Mouse (Mus musculus) layer of hippocampus, postnatal 14 days (tissue): ENCODE data around the gene Mtmr11. TPM values are rescaled to one million over a fixed set of nuclear protein-coding genes. Genes with fewer than 3 reads are reported as not detected.
"Not testable (repeated sequence)": the region's sequence is repeated elsewhere in the genome, so short reads cannot be mapped to it uniquely, and the experiment has no call there.

Experiments used
- DNase-seq, 2 experiments: peaks; one replicate each; pipeline ENCODE4 v3.0.0; 2021 to 2022; ENCODE audit warnings: low spot score in 2 of 2, mixed read lengths in 1 of 2
- microRNA-seq, 2 experiments: library from miRNA; unstranded; fragments of <30 nt; microRNA quantifications; one replicate each; pipeline ENCODE4 v1.2.0; 2021
- total RNA-seq, 2 experiments: library from RNA; stranded (reverse); gene quantifications; 2 replicates each; pipeline ENCODE4 v1.2.3; 2021

Gene Mtmr11
- total RNA-seq, 2 experiments from 2014 or later: 5.8 to 7.8 TPM

DNA sequence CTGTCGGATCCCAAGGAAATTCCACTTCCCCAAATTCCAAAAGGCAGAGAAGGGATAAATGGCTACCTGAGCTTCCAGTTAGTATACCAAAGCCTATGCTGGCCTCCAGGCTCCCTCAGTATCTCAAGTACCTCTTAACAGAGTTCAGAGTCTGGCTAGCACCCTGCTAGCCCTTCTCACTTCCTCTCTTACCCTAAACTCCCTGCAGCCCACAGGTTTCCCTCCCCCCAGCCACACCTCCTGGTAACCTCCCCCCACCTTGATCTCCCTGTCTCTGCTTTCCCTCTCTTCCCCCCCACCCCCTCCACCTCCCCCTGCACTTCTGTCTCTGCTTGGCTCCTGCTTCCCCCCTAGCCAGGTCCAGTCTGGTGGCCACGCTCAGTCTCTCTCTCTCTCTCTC lies 37.9 kb downstream of the Mtmr11 start:
- DNase-seq: no peak

DNA sequence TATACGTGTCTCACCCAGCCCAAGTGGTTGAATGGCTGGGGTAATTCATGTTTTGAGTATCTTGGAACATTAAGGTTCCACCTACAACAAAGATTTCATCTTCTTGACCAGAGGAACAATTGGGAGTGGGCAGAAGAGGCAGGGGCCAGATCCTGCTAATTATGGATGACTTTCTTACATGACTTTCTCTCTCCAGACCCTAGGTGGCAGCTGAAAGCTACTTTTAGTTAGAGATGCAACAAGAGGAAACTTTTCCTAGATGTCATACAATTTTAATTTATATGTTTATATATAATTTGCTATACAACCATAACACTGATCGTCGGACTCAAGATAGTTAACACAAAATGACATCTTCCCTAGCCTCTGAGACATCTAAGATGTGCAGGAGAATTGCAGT lies 46.0 kb downstream of the Mtmr11 start:
- DNase-seq: no peak

DNA sequence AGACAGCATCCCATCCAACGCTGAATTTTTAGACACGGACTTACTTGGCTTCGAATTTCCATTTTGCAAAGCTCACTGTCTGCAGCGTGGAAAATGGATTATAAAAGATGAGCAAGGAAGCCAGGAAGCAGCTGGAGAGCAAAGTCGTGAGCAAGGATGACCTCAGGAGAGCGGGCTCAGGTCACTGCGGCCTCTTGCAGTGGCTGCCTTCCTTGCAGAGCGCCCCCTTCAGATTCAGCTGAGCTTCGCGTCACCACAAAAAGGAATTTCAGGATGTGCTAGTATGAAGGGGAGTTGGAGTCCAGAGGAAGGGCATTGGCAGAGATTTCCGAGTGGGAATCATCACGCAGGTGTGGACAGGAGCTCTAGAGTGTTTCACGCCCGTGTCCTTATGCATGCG lies 47.4 kb downstream of the Mtmr11 start:
- DNase-seq: no peak

GRCm38 (mm10) chr3:96219191-96219641 lies 57.4 kb downstream of the Mtmr11 start:
- DNase-seq: no peak

- peak; percentile 86 to 91 for DNase-seq
Observed at GRCm38 (mm10) chr3:96219661-96220130, 57.9 kb downstream of the Mtmr11 start, which contains the start of the genes Bola1 and Hist2h2ab. Gene Bola1 (minus strand): TSS chr3:96219709. Gene Hist2h2ab (plus strand): TSS chr3:96219865.

GRCm38 (mm10) chr3:96220131-96220764 lies 58.4 kb downstream of the Mtmr11 start:
- DNase-seq: not testable (repeated sequence)

DNA sequence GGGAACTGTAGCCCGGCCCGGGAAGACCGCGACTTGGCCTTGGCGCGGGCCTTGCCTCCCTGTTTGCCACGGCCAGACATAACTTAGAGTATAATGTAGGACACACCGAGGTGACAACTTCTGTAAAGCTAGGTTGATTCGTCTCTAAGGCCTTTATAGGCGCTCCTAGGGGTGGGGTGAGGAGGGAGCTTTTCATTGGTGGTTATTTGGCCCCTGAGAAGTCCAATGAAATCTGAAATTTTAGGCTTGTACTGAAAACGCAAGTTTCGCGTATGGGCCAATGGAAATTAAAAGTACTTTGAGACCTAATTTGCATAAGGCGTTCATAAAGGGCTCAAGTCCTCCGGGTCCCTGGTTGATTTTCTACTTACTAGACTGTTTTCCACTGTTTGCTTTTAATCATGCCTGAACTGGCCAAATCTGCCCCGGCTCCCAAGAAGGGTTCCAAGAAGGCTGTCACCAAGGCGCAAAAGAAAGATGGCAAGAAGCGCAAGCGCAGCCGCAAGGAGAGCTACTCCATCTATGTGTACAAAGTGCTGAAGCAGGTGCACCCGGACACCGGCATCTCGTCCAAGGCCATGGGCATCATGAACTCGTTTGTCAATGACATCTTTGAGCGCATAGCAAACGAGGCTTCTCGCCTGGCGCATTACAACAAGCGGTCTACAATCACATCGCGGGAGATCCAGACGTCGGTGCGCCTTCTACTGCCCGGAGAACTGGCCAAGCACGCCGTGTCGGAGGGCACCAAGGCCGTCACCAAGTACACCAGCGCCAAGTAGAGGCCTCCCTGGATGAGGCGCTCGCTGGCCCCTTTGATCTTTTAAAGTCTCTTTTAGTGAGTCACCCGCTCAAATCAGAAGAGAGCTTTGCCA lies 59.2 kb downstream of the Mtmr11 start, which contains the start of the genes Hist2h2ac and Hist2h2be:
Gene Hist2h2ac, minus strand, starts transcription at position 116 of the 875 bp plus-strand sequence.
Gene Hist2h2be, plus strand, starts transcription at position 355 of the 875 bp plus-strand sequence.
- DNase-seq: peak; percentile 84 to 94

Small RNAs within 50 kb of the gene (microRNA-seq; reads per million reads assigned to microRNA genes)
- gene Gm44492: 0 reads per million in 2 experiments

Other genes with a start within 250 kb of the Mtmr11 start
- gene Anp32e, start 232.8 kb upstream of the Mtmr11 start, total RNA-seq: 100 to 1,000 TPM; 101 TPM
- 10 to 100 TPM; 43.7 to 44.5 TPM for gene Plekho1, start 166.0 kb upstream of the Mtmr11 start, total RNA-seq
- 10 to 100 TPM; 41.1 to 47.8 TPM for gene Vps45, start 103.5 kb upstream of the Mtmr11 start, total RNA-seq
- 10 to 100 TPM; 27.4 to 31.0 TPM for gene Otud7b, start 57.5 kb upstream of the Mtmr11 start, total RNA-seq
- 10 to 100 TPM; 48.6 to 52.4 TPM for gene Sf3b4, start 10.3 kb downstream of the Mtmr11 start, total RNA-seq
- gene Sv2a, start 19.1 kb downstream of the Mtmr11 start, total RNA-seq: 100 to 1,000 TPM; 360 to 375 TPM
- gene Bola1, start 57.7 kb downstream of the Mtmr11 start, total RNA-seq: 10 to 100 TPM; 16.1 to 21.2 TPM
- gene Hist2h2ab, start 57.9 kb downstream of the Mtmr11 start, total RNA-seq: 10 to 100 TPM in 1 of 2 experiments, 1 to 10 TPM in 1; 9.4 to 10.4 TPM
- 10 to 100 TPM; 28.2 to 31.3 TPM for gene Hist2h2ac, start 58.9 kb downstream of the Mtmr11 start, total RNA-seq
- 1 to 10 TPM; 4.0 to 4.8 TPM for gene Hist2h2be, start 59.1 kb downstream of the Mtmr11 start, total RNA-seq
- 10 to 100 TPM; 11.3 to 14.7 TPM for gene Hist2h3c2, start 77.1 kb downstream of the Mtmr11 start, total RNA-seq
- 100 to 1,000 TPM; 248 to 267 TPM for gene Hist2h2aa2, start 78.3 kb downstream of the Mtmr11 start, total RNA-seq
- gene Hist2h2aa1, start 83.5 kb downstream of the Mtmr11 start, total RNA-seq: 1 to 10 TPM; 6.7 to 8.0 TPM
- not detected for gene Hist2h3c1, start 84.7 kb downstream of the Mtmr11 start, total RNA-seq
- gene Hist2h4, start 101.3 kb downstream of the Mtmr11 start, total RNA-seq: 10 to 100 TPM; 25.2 to 29.8 TPM
- gene Hist2h3b, start 106.7 kb downstream of the Mtmr11 start, total RNA-seq: 100 to 1,000 TPM in 1 of 2 experiments, 10 to 100 TPM in 1; 73.5 to 102 TPM
- gene Hist2h2bb, start 107.7 kb downstream of the Mtmr11 start, total RNA-seq: 100 to 1,000 TPM; 133 to 147 TPM
- 1 to 10 TPM; 2.3 to 2.5 TPM for gene Fcgr1, start 132.0 kb downstream of the Mtmr11 start, total RNA-seq